Mouse (Mus musculus) Muller cell, postnatal 12 days (primary cell): ENCODE data around the gene Car5a.

Experiments
- DNase-seq: peaks from one replicate; pipeline ENCODE4 v3.0.0-alpha.2; 2015; ENCODE audit errors: inconsistent ontology term

Gene Car5a

DNA sequence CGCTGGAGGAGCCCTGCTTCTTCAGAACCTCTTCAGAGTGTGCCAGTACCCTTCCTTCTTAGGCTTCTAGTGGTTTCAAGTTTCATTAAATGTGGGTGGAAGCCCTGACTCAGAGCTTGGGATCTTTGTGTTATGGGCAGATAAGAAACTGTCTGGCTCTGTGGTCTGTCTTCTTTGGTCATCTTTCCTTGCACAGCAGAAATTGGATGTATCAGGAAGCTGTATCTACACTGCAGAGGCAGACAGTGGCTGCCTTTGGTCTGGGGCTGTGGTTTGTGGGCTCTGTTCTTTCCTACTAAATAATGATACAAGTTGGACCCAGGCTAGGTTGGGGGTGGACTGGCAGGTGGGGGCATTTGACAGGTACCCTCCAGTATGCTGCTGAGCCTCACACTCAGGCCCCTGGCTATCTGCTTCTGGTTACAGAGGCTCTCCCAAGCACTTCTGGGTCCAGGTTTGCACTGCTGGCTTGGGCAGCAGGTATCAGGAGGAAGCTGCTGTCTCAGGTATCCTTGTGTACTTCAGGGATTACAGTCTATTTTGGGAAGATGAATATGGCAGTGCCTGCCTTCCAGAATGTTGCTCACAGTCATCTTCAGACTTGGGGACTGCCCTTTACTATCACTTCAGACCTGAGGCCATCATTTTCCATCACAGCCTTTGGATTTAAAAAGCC, 11.3 kb upstream of the Car5a start:
- DNase-seq = no peak

DNA sequence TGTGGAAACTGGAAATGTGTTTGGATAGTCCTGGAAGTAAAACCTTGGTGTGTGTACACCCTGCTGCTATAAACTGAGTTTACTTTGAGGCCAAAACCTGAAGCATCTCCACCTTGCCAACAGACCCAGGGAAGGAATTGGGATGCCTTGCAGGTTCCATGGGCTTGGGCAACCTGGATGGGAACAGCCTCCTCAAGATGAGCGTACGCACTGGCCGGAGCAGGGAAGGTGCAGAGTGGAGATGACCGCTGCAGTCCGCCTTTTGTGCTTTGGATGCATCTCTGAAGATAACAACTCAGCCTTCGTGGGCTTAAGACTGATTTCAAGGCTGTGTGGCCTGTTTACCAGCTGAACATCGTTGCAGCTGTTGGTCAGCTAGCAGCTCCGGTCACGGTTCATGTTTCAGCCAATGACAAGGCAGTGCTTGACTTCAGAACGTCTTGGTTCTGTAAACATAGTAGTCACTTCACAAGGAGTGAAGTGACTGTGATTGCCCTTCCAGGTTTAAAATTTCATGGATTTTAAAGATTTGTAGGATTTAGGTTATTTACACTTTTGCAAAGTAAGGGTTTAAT, 10.4 kb upstream of the Car5a start:
- DNase-seq = no peak

DNA sequence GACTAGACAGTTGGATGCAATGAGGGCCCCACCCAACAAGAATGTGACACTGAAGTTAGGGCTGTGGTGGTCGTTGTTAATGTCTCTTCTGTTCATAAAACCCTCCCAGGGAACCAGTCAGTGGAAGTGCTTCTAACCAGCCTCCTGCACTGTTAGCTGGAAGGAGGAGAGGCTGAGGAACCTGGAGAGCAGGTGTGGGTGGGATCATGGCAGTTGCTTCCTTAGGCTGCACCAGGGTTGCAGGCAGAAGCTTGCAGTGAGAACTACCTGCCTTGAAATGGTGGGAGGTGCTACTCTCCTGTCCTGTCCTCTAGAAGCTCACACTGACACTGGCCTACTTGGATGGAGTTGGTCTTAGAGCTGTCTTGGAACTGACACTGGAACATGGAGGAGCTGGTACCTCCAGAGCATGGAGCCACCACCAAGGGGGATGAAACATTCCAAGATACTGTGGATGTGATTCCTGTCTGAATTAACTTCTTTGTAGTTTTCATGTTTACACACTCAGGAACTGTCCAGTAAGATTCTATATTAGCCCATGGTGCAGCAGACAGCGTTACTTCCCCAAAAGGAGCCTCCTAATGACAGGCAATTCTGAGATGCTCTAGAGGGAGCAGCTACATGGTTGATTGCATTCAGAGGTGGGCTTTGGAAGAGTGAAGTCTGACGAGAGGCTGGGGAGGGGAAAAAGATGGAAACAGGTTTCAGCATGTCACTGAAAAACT, 9.3 kb upstream of the Car5a start:
- DNase-seq = no peak

DNA sequence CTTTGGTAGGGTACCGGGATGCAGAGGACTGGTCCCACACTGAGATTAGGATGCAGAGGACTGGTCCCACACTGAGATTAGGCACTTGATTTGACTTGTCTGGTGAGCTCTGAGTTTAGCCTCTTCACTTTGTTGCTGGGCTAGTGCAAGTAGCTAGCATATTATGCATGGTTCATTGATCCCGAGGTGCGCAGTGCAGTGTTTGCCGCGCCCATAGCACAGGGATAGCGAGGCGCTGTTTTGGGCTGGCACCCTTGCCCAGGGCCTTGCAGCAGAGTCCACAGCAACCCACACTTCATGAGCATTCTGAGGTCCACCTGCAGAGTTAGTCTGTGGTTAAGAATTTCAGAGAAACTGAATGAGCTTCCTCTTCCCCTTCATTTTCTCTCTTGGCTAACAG, 8.1 kb upstream of the Car5a start:
- DNase-seq = no peak

DNA sequence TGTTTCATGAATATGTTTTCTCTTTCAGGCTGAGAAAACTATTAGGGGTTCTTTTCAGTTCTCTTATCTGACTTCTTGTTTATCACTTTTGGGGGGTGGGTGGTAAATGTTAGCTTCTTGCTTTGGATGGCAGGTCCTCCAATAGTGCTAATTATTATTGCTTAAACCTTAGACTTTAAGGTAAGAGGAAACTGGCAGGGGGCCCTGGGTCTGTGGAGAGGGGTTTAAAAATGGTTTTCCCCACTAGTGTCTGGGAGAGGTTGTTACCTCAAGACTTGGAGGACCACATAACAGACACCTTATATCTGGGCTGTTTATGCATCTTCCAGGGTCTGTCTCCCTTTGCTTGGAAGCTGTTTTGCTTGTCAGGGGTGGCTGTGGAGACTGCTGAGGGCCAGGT, 7.4 kb upstream of the Car5a start:
- DNase-seq = no peak

DNA sequence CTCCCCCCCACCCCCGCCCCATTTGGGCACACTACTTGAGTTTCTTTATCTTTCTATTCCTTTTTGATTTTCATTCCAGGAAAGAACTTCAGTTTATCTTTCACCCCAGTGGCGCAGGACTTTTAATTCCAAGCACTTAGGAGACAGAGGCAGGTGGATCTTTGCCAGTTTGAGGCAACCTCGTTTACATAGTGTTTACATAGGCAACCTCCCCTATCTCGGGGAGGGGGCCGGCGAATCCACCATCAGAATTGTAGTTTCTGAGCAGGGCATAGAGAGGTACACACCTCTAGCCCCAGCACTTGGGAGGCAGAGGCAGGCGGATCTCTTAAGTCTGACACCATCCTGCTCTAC, 6.9 kb upstream of the Car5a start:
- DNase-seq = no peak

DNA sequence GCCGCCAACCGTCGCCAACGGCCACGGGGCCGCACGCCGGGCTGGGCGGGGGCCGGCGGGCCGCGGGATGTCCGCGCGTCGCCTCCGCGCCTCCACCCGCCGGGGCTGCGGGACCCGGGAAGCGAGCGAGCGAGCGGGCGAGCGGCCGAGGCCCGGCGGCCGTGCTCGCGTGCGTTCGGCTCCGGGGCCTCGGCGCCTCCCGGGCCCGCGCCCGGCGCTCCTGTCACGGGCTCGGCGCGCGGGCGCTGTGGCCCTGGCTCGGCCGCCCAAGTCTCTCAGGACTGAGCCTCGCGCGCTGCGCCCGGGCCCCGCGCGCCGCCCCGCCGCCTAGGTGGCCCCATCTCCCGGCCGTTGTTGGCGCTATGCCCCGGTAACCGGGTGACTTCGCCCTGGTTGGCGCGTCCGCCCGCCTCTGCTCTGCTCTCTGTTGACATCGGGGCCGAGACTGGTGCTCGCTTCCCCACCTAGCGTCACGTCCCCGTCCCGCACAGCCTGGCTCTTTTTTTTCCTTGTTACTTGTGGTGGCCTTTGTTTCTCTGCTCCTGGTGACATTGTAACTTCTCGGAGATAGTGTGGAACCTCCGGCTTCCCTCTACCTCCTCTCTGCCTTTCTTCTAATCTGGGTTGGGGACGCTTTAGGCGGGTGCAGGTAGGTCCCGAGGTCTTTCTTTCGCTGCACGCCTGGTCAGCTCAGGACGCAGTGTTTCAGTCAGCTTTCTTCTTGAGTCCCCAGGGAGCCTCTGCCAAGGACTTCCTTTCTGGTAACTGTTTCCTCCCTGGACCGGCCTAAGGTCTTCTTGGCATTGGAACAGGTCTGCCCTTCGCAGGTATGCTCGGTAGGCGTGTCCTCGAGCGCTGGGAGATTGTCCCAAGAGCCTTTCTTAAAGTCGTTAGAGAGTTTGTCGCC, 6.3 kb upstream of the Car5a start:
- peak; percentile 43 for DNase-seq

DNA sequence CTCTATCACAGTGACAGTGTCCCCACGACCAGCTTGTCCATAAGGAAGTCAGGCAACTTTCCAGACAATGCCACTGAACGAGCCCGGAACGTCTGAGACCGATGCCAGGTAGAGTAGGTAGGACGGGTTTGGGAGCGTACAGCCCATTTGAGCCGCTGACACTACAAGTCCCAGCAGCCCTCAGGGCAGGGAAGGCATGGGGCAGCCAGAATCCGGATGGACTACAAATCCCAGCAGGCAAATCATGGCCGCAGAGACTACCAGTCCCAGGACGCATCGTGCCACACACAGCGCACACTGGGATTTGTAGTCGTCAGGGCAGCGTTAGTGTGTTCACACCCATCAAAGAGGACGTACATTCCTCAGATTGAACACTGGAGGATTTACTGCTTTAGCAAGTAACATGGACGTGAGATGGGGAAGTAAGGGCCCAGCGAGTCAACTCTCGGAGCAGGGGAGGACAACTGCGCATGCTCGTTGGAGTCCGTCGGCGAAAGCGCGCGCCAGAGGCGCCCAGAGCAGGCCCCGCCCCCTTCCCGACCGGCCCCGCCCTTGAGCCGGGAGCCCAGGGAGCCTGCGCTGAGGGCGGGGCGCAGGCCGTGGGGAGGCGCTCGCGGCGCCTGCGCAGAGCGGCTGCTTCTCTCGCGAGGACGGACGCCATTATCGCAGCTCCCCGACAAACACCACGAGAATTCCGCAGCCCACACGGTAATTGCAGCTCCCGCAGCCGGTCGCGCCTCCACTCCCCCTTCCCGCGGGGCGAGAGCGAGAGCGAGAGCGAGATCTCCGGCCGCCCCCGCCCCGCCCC, 5.4 kb upstream of the Car5a start:
- DNase-seq = peak; percentile 99

DNA sequence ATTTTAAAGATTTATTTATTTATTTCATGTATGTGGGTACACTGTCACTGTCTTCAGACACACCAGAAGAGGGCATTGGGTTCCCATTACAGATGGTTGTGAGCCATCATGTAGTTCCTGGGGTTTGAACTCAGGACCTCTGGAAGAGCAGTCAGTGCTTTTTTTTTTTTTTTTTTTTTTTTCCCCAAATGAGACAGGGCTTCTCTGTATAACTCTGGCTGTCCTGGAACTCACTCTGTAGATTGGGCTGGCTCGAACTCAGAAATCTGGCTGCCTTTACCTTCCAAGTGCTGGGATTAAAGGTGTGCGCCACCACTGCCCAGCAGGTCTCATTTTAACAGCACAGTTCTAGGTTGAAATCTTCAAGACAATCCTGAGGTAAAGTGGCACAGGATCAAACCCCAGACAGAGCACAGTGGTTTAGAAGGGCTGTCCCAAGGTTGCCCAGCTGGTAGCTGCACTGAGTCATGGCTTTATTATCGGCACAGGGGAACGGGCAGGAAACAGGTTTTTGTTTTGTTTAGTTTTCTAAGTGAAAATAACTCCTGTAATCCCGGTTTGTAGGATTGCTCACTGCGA, 4.6 kb upstream of the Car5a start, which contains the start of gene Banp:
Banp (plus strand) TSS at position 529 of the 579 bp plus-strand sequence.
- DNase-seq = no peak

DNA sequence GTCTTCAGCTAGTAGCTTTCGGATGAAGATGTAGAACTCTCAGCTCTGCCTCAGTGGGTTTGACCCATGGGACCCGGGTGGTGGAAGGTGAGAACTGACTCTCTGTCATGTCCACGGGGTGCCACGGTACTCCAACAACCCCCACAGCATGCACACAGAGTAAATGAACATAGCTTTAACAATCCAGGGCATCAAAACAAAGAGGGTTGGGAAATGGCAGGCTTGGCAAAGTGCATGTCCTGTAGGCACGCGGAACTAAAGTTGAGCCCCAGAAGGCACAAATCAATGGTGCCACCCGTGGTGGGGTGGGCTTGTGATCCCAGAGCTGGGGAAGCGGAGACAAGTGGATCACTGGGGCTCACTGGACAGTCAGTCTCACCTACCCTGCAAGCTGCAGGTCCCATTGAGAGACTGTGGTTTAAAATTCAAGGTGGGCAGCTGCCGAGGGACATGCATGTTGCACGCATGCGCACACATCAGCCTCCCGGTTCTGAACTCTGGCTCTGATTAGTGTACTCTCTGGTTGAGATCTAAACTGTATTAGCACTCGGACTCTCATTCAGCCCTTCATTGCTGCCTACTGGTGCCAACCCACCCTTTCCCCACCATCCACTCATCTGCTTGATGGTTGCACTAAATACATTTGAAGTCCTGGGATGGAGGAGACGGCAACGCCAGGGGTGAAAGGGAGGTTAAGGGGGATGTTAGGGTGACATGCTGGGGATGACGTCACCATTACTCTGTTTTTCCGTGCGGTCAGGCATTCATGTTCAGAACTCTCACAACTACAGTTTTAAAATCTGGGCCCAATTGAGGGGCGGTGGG, 3.8 kb upstream of the Car5a start:
- no peak for DNase-seq

DNA sequence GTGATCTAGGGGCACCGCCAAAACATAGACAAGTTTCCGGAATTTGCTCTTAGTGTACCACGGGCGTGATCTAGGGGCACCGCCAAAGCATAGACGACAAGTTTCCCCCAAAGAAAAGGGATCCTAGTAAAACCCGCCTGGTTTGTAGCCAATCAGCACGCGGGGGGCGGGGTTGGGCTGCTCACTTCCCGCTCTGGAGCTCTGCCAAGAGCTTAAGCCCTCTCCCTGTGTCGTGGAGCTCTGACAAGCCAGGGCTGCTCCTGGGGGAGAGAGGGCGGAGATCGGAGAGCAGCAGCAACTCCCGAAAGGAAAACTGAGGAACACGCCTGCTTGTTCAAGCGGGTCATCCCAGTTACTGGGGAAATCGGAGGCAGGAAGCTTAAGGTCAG, 3.0 kb upstream of the Car5a start:
- peak; percentile 88 for DNase-seq

DNA sequence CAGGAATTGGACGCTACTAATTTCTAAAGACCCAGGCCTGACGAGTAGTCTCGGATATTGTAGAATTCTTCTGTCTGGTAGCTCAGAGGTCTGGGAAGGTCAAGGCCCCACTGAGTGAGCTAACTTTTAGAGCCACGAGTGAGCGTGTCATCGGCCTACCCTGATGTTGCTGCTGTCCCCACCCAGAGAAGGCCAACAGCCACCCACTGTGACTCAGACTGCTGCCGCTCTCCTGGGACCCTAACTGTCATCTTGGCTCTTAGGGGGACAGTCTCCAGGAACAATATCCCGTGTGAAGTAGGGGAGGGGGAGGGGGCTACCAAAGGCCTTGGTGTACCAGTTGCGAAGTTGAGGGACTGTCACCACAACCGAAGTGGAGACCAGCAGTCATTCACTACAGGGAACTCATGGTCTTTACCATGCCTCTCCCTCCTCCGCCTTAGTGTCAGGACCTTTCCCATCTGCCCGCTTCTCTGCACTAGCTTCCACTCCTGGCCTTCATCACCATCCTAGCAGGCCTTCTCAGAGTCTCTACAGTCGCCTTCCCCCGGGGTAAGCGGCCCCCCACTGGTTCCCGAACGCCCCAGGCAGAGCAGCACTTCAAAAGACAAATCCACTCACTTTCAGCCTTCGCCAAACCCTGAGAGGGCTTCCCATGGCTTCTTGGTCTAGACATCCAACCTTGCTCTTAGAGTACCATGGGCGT, 2.5 kb upstream of the Car5a start:
- no peak for DNase-seq

DNA sequence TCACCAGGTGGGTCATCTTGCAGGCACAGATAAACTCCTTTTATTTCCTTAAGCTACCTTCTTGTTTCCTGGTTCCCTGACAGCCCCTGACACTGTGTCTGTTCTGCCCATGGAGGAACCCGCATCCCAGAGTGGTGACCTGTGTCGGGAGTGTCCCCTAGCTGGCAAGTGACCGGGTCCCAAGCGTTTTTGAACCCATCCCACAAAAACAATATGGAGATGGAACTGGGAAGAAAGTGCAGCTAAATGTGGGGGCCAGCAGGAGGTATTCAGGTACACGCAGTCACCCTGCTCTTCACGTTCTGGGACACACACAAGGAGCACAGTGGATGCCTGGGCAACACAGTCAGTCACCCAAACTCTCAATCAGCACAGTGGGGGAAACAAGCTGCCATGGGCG, 1.6 kb upstream of the Car5a start:
- DNase-seq = no peak

DNA sequence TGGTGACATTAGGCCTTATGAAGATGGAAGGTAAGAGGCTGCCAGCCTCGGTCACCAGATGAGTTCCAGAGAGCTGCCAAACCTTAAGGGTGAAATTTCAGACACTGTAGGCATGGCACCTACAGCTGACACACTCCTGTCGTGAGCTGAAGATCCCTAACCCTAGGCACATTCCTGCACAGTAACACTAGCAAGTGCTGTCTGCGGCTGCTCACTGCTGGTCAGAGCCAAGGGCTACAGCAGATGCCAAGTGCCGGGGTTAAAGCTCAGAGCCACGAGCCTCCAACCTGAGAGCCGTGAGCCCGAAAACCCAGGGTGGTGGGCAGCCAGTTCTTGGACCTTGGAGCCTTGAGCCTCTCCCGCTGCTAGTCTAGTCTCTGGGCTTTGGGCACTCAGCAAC, 988 bp downstream of the Car5a start:
- no peak for DNase-seq

DNA sequence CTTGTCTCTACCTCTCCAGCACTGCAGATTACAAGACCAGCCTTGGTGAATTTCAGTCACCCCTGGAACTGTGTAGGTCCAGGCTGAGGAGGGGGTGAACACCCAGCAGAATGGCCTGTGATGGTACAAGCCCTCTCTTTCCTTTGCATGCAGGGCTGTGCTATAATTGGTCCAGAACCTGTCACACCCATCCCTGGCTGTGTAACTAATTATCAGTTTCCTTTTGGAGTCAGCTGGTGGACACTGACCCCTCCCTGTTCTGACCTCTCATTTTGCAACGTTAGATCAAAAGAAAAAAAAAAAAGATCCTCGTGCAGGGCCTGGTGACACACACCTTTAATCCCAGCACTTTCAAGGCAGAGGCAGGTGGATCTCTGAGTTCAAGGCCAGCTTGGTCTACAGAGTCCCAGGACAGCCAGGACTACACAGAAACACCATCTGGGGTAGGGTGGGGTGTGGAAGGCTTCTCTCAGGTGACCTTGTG, 1.6 kb downstream of the Car5a start:
- no peak for DNase-seq

DNA sequence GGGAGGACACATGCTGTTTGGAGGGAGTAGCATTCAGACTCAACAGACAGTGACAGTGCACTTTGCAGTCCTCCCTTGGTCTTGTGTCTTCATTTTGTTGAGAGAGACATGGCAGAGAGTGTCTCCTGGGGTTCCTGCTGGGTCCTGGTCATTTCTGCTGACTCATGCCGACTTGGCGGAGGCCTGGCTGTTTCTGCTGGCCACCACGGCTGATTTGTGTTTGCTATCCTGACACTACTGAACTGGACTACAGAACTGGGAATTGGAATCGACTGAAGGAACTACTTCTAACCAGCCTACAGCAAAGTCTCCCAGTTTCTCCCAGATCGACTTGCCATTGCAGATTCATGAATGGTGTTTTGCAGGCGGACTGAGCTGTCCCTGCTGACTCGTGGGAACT, 6.0 kb downstream of the Car5a start:
- DNase-seq = no peak

DNA sequence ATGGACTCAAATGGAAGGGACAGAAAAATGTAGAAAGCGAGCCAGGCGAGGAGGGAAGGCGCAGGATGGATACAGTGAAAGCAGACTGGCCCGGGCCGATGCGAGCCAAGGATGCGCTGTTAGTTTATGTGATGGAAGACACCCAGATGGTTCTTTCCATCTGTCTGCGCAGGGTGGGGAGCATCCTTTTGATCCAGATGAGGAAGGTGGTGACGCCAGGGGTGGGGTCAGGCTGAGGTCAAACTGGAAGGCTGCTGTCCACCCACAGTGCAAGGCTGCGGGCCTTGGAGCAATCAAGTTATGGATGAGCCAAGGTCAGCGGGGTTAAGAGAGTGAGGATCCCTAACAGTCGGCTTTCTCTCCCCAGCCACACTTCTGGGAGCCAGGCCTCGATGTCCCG, 8.3 kb downstream of the Car5a start:
- no peak for DNase-seq

DNA sequence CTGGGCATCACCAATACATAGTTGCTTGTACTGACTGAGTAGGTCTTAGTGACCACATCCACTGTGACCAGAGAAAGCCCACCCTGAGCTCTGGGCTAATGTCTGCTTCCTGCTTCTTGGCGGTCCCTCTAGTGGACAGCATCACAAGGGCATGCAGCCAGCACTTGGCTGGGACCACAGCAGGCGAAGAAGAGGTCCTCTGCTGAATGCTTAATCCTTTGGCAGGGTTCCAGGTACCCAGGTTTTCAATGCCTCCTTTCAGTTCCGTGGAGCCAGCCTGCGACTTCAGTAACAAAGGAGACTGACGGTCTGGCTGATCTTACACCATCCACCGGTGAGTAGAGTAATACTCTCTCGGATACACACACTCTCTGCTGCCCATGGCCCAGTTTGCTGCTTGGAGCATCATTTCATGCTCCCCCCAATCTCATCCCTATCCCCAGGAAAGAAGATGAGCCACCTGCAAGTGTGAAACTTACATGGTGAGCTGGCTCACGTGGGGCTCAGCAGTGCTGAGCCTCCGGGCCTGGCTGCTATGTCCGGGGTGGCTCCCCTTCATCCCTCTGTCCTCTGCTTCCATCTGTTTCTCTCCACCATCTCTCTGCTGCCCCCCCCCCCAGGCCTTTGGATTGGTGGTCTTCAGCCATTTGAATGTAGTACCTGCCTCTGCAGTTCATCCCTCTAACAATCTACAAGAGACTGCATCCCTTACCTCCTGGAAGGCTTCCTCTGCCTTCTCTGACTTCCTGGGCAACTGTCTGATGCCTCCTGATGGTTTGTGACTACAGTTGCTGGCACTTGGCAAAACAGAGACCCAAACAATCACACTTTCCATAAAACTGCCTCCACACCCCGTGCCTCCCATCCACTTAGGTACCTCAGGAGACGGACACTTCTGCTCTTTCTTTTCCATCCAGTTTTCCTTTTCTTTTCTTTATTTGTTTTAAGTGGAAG, 9.1 kb downstream of the Car5a start:
- DNase-seq = peak; percentile 82
